Mouse (Mus musculus) MEL (cell line): ENCODE data around the gene Scn3b. TPM values are rescaled to one million over a fixed set of nuclear protein-coding genes. Genes with fewer than 3 reads are reported as not detected.

ENCODE experiments used
- DNase-seq: peaks from one replicate; pipeline ENCODE4 v3.0.0; 2011; ENCODE audit warnings: low read depth, low spot score
- H3K27ac ChIP-seq: 2 replicates; pipeline ENCODE4 v1.5.1; 2012; ENCODE audit warnings: low read depth, mild to moderate bottlenecking, control low read depth, low read length, moderate library complexity; ENCODE audit not compliant: control insufficient read depth
- H3K27me3 ChIP-seq, 2 experiments: fragments of 150-350 bp in 1 of 2; sonication (generic) in 1 of 2; 2 replicates each; pipeline ENCODE4 v1.6.1; 2012; ENCODE audit warnings: low read length in 2 of 2, mild to moderate bottlenecking in 2 of 2, improper control_type of control experiment in 1 of 2, moderate library complexity in 1 of 2; ENCODE audit not compliant: insufficient read depth in 2 of 2, control insufficient read depth in 1 of 2
- H3K36me3 ChIP-seq, 2 experiments: 2 replicates each; pipeline ENCODE4 v1.6.1; 2012 to 2014; ENCODE audit warnings: low read length in 2 of 2, improper control_type of control experiment in 1 of 2, inconsistent platforms in 1 of 2, mild to moderate bottlenecking in 1 of 2; ENCODE audit not compliant: insufficient read depth in 2 of 2, control insufficient read depth in 1 of 2
- H3K4me1 ChIP-seq, 2 experiments: fragments of 150-350 bp in 1 of 2; sonication (generic) in 1 of 2; 2 replicates each; pipeline ENCODE4 v1.6.1; 2012; ENCODE audit warnings: low read length in 2 of 2, improper control_type of control experiment in 1 of 2, mild to moderate bottlenecking in 1 of 2; ENCODE audit not compliant: insufficient read depth in 2 of 2, control insufficient read depth in 1 of 2
- H3K4me3 ChIP-seq, 2 experiments: fragments of 150-350 bp in 1 of 2; sonication (generic) in 1 of 2; 2 replicates each; pipeline ENCODE4 v1.5.1; 2012; ENCODE audit warnings: low read depth in 2 of 2, low read length in 2 of 2, mild to moderate bottlenecking in 2 of 2, moderate library complexity in 2 of 2, control low read depth in 1 of 2, improper control_type of control experiment in 1 of 2; ENCODE audit not compliant: control insufficient read depth in 1 of 2, insufficient read depth in 1 of 2
- H3K79me2 ChIP-seq: 2 replicates; pipeline ENCODE4 v1.6.1; 2012; ENCODE audit warnings: mild to moderate bottlenecking, low read length, moderate library complexity; ENCODE audit not compliant: control insufficient read depth, poor library complexity, insufficient read depth
- H3K9ac ChIP-seq: 2 replicates; pipeline ENCODE4 v1.6.1; 2012; ENCODE audit warnings: low read depth, mild to moderate bottlenecking, control low read depth, low read length, moderate library complexity; ENCODE audit not compliant: control insufficient read depth, poor library complexity, severe bottlenecking
- H3K9me3 ChIP-seq: fragments of 150-350 bp; sonication (generic); replicated peaks from 2 replicates; pipeline ENCODE4 v1.6.1; 2012; ENCODE audit warnings: mild to moderate bottlenecking, low read length, improper control_type of control experiment, moderate library complexity; ENCODE audit not compliant: insufficient read depth
- CTCF ChIP-seq, 3 experiments: IDR thresholded peaks in 2 of 3; conservative IDR thresholded peaks in 1 of 3; 2 replicates each; pipeline ENCODE4 v1.5.1; 2011 to 2012; ENCODE audit warnings: low read length in 3 of 3, low read depth in 2 of 3, mild to moderate bottlenecking in 2 of 3, improper control_type of control experiment in 1 of 3, inconsistent platforms in 1 of 3, mixed read lengths in 1 of 3, moderate library complexity in 1 of 3; ENCODE audit not compliant: control insufficient read depth in 1 of 3, insufficient read depth in 1 of 3, poor library complexity in 1 of 3, severe bottlenecking in 1 of 3
- EP300 ChIP-seq, 2 experiments: IDR thresholded peaks; 2 replicates each; pipeline ENCODE4 v1.6.1; 2011; ENCODE audit warnings: improper control_type of control experiment in 2 of 2, low read length in 2 of 2, low read depth in 1 of 2, mild to moderate bottlenecking in 1 of 2
- ETS1 ChIP-seq: IDR thresholded peaks from 2 replicates; pipeline ENCODE4 v1.6.1; 2012; ENCODE audit warnings: low read depth, mild to moderate bottlenecking, inconsistent platforms, low read length, improper control_type of control experiment, moderate library complexity
- GABPA ChIP-seq: IDR thresholded peaks from 2 replicates; pipeline ENCODE4 v1.6.1; 2012; ENCODE audit warnings: low read depth, mild to moderate bottlenecking, inconsistent platforms, low read length, improper control_type of control experiment, moderate library complexity
- GATA1 ChIP-seq: IDR thresholded peaks from 2 replicates; pipeline ENCODE4 v1.6.1; 2011; ENCODE audit warnings: low read depth, low read length, improper control_type of control experiment
- MXI1 ChIP-seq: IDR thresholded peaks from 2 replicates; pipeline ENCODE4 v1.6.1; 2011; ENCODE audit warnings: mild to moderate bottlenecking, low read depth, low read length, improper control_type of control experiment
- NRF1 ChIP-seq: IDR thresholded peaks from 2 replicates; pipeline ENCODE4 v1.6.1; 2014; ENCODE audit warnings: low read depth, mild to moderate bottlenecking, inconsistent platforms, low read length, improper control_type of control experiment, moderate library complexity; ENCODE audit not compliant: poor library complexity, insufficient read depth, severe bottlenecking
- SMC3 ChIP-seq: IDR thresholded peaks from 2 replicates; pipeline ENCODE4 v1.6.1; 2011; ENCODE audit warnings: low read depth, low read length, improper control_type of control experiment
- TBP ChIP-seq: IDR thresholded peaks from 2 replicates; pipeline ENCODE4 v1.8.0; 2011; ENCODE audit warnings: low read depth, low read length, improper control_type of control experiment
- ZNF384 ChIP-seq: IDR thresholded peaks from 2 replicates; pipeline ENCODE4 v1.6.1; 2012; ENCODE audit warnings: low read depth, mild to moderate bottlenecking, inconsistent platforms, low read length, improper control_type of control experiment
- polyA plus RNA-seq, 2 experiments: library from polyadenylated mRNA; stranded (reverse) in 1 of 2; unstranded in 1 of 2; fragments of >175 nt in 1 of 2; fragments of >200 nt in 1 of 2; gene quantifications; 2 replicates each; pipeline versions ENCODE4 v1.2.1 to v1.2.4; 2012; ENCODE audit warnings: low replicate concordance in 2 of 2, low read depth in 1 of 2; ENCODE audit not compliant: insufficient read length in 2 of 2, insufficient read depth in 1 of 2, missing spikeins in 1 of 2
- total RNA-seq: library from RNA; depleted of rRNA; stranded (reverse); fragments of 300-350 nt; gene quantifications from 2 replicates; pipeline ENCODE4 v1.2.3, GENCODE M21; 2012

Scn3b gene
- total and polyA plus RNA-seq, 3 experiments: not detected

DNA sequence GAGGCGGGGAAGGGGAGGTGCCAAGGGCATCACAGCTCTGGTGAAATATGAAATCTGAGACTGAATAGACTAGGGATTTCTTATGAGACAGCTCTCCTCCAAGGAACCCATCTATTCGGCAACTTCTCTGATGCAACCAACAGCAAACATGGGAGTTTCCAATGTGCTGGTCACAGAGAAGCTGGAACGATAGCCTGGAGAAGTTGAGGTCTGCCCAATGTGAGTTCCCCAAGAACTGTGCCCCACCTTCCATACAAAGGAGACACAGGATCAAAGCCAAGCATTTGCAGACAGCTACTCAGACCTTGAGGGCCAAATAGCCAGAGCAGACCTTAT lies 52.6 kb downstream of the Scn3b start:
- H3K4me3 ChIP-seq: no peak overlapping the region
- no peaks in the 10 kb centered on the region for H3K36me3 ChIP-seq
- no peak overlapping the region for H3K27ac ChIP-seq
- no peaks in the 10 kb centered on the region for H3K79me2 ChIP-seq
- no peak overlapping the region for H3K9ac ChIP-seq
- H3K9me3 ChIP-seq: no peaks in the 10 kb centered on the region
- no peaks in the 10 kb centered on the region for H3K27me3 ChIP-seq
- DNase-seq: no peak
- H3K4me1 ChIP-seq: no peaks in the 10 kb centered on the region
- no peak for TF ChIP-seq MXI1

DNA sequence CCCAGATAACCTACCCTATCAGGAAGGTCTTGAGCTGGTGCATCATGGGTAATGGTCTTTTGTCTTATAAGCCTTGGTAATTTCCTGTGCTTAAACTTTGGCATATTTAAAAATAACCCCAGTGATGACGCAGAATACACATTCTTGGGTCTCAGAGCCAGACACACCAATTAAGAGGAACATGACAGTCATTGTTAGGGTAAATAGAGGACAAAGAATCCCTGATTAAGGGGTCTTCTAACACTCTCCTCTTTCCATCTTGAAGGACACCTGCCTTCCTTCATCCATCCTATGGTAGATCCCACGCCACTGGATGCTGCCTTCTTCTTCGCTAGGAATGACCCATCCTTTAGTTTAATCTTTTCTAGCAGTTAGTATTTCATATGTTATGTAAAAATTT lies 53.4 kb downstream of the Scn3b start:
- TF ChIP-seq GATA1: no peak
- TF ChIP-seq EP300 (IDR thresholded peaks at IDR 0.05; ENCODE audit: low read depth in 1 of 2, low read length in 2 of 2): no peak
- no peak for TF ChIP-seq ZNF384
- no peak for TF ChIP-seq ETS1
- no peak for TF ChIP-seq TBP
- TF ChIP-seq CTCF (IDR thresholded peaks at IDR 0.05 in 2 of 3, conservative IDR thresholded peaks at IDR 0.05 in 1 of 3; ENCODE audit: control insufficient read depth in 1 of 3, insufficient read depth in 1 of 3, low read depth in 2 of 3, low read length in 3 of 3, poor library complexity in 1 of 3, severe bottlenecking in 1 of 3): no peak
- TF ChIP-seq SMC3: no peak
- Histone ChIP-seq H3K4me1 (no peaks in the 10 kb centered on the region), H3K27ac (no peak overlapping the region)

GRCm38 (mm10) chr9:40323171-40323570 lies 54.2 kb downstream of the Scn3b start:
- no peak for DNase-seq
- Histone ChIP-seq H3K4me1 (no peaks in the 10 kb centered on the region), H3K4me3 (no peak overlapping the region)
- TF ChIP-seq GABPA (no peak), NRF1 (no peak), EP300 (IDR thresholded peaks at IDR 0.05; ENCODE audit: low read depth in 1 of 2, low read length in 2 of 2) (no peak)
- TF ChIP-seq, all 39 proteins: peak for 0
- H3K36me3 ChIP-seq: no peaks in the 10 kb centered on the region
- no peaks in the 10 kb centered on the region for H3K27me3 ChIP-seq
- no peak overlapping the region for H3K27ac ChIP-seq
- no peak overlapping the region for H3K9ac ChIP-seq
- no peaks in the 10 kb centered on the region for H3K9me3 ChIP-seq
- no peaks in the 10 kb centered on the region for H3K79me2 ChIP-seq

More for the DNA sequence above, 53.4 kb downstream of the Scn3b start:
- Histone ChIP-seq H3K36me3 (no peaks in the 10 kb centered on the region), H3K9me3 (no peaks in the 10 kb centered on the region), H3K79me2 (no peaks in the 10 kb centered on the region), H3K27me3 (no peaks in the 10 kb centered on the region), H3K4me3 (no peak overlapping the region), H3K9ac (no peak overlapping the region)
- no peak for DNase-seq
